Mouse (Mus musculus): Measurements from ENCODE around the gene Slc13a2. TPM values are rescaled to one million over a fixed set of nuclear protein-coding genes. Genes with fewer than 3 reads are reported as not detected.

The Slc13a2 gene
- polyA plus RNA-seq, 1 experiment = not detected

DNA sequence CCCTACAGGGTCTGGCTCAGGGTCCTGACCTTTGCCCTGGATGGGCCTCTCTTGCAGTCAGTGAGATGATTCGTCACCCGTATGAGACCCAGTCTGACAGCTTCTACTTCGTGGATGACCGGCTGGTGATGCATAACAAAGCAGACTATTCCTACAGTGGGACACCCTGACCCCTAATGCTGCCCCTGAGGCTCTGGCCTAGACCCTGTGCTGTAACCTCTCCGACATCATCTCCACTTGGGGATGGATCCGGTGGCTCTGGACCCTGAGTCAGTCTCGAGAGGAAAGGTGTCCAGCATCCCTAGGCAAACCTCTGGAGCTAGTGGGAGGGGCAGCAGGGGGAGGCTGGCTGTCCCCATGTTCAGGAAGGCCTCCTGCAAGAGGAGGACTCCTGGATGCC is 73.5 kb downstream of the Slc13a2 start:
- H3K27ac ChIP-seq (ENCODE audit: insufficient read depth, low read length) = no peak overlapping the region
- no peak for TF ChIP-seq CTCF (IDR thresholded peaks at IDR 0.05; ENCODE audit: borderline replicate concordance, insufficient read depth, low read length)
- TF ChIP-seq POLR2A (IDR thresholded peaks at IDR 0.05; ENCODE audit: low read depth, low read length) = no peak
- no peak overlapping the region for H3K4me3 ChIP-seq (ENCODE audit: insufficient read depth, low read length)
- H3K4me1 ChIP-seq (ENCODE audit: control insufficient read depth, insufficient read depth, low read length) = no peaks in the 10 kb centered on the region

DNA sequence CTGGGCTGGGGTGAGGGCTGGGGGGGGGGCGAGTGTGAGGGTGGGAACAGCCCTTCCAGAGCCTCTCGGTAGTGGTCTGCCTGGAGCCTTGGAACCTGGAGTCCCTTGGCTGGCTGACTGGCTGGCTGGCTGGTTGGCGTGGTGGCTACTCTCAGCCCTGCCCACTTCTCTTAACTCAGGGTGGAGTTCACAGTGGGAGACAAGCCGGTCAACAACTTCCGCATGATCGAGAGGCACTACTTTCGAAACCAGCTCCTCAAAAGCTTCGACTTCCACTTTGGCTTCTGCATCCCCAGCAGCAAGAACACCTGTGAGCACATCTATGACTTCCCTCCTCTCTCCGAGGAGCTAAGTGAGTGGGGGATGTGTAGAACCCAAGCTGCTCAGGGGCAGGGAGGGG is 74.1 kb downstream of the Slc13a2 start:
- Histone ChIP-seq H3K4me1 (ENCODE audit: control insufficient read depth, insufficient read depth, low read length) (no peaks in the 10 kb centered on the region), H3K4me3 (ENCODE audit: insufficient read depth, low read length) (no peak overlapping the region), H3K27ac (ENCODE audit: insufficient read depth, low read length) (no peak overlapping the region)
- TF ChIP-seq POLR2A (IDR thresholded peaks at IDR 0.05; ENCODE audit: low read depth, low read length) (no peak), CTCF (IDR thresholded peaks at IDR 0.05; ENCODE audit: borderline replicate concordance, insufficient read depth, low read length) (no peak)

Other genes starting within 250 kb of the Slc13a2 start
- gene Nek8, start 245.5 kb downstream of the Slc13a2 start, polyA plus RNA-seq (2011; ENCODE audit: insufficient read length, low read depth, missing spikeins) = 12.0 and 17.9 TPM in 2 replicates
- gene Tlcd1, start 245.5 kb downstream of the Slc13a2 start, polyA plus RNA-seq (2011; ENCODE audit: insufficient read length, low read depth, missing spikeins) = 13.6 and 15.3 TPM in 2 replicates
- 2,180 and 2,276 TPM in 2 replicates for gene Rpl23a, start 238.6 kb downstream of the Slc13a2 start, polyA plus RNA-seq (2011; ENCODE audit: insufficient read length, low read depth, missing spikeins)
- gene Rab34, start 233.8 kb downstream of the Slc13a2 start, polyA plus RNA-seq (2011; ENCODE audit: insufficient read length, low read depth, missing spikeins) = 112 and 127 TPM in 2 replicates
- gene Proca1, start 228.8 kb downstream of the Slc13a2 start, polyA plus RNA-seq (2011; ENCODE audit: insufficient read length, low read depth, missing spikeins) = 0.92 and 1.7 TPM in 2 replicates
- 65.4 and 67.3 TPM in 2 replicates for gene Sdf2, start 176.5 kb downstream of the Slc13a2 start, polyA plus RNA-seq (2011; ENCODE audit: insufficient read length, low read depth, missing spikeins)
- 56.1 and 57.8 TPM in 2 replicates for gene Supt6, start 176.2 kb downstream of the Slc13a2 start, polyA plus RNA-seq (2011; ENCODE audit: insufficient read length, low read depth, missing spikeins)
- 81.8 and 86.7 TPM in 2 replicates for gene 2610507B11Rik, start 160.5 kb downstream of the Slc13a2 start, polyA plus RNA-seq (2011; ENCODE audit: insufficient read length, low read depth, missing spikeins)
- gene BC030499, start 131.4 kb downstream of the Slc13a2 start, polyA plus RNA-seq (2011; ENCODE audit: insufficient read length, low read depth, missing spikeins) = 0.45 and 0.63 TPM in 2 replicates
- 22.6 and 35.1 TPM in 2 replicates for gene Spag5, start 120.7 kb downstream of the Slc13a2 start, polyA plus RNA-seq (2011; ENCODE audit: insufficient read length, low read depth, missing spikeins)
- gene Aldoc, start 99.2 kb downstream of the Slc13a2 start, polyA plus RNA-seq (2011; ENCODE audit: insufficient read length, low read depth, missing spikeins) = 2.8 and 5.3 TPM in 2 replicates
- 62.1 and 65.0 TPM in 2 replicates for gene Pigs, start 93.8 kb downstream of the Slc13a2 start, polyA plus RNA-seq (2011; ENCODE audit: insufficient read length, low read depth, missing spikeins)
- gene Unc119, start 78.7 kb downstream of the Slc13a2 start, polyA plus RNA-seq (2011; ENCODE audit: insufficient read length, low read depth, missing spikeins) = 14.4 and 19.2 TPM in 2 replicates
- gene Foxn1, start 35.7 kb downstream of the Slc13a2 start, polyA plus RNA-seq (2011; ENCODE audit: insufficient read length, low read depth, missing spikeins) = 0.15 TPM in 1 of 2 replicates, not detected in the other
- 4.3 and 6.5 TPM in 2 replicates for gene Slc46a1, start 43.5 kb upstream of the Slc13a2 start, polyA plus RNA-seq (2011; ENCODE audit: insufficient read length, low read depth, missing spikeins)
- gene Sarm1, start 75.5 kb upstream of the Slc13a2 start, polyA plus RNA-seq (2011; ENCODE audit: insufficient read length, low read depth, missing spikeins) = 0.33 and 0.97 TPM in 2 replicates
- not detected in 2 replicates for gene Vtn, start 76.9 kb upstream of the Slc13a2 start, polyA plus RNA-seq (2011; ENCODE audit: insufficient read length, low read depth, missing spikeins)
- gene Sebox, start 81.2 kb upstream of the Slc13a2 start, polyA plus RNA-seq (2011; ENCODE audit: insufficient read length, low read depth, missing spikeins) = not detected in 2 replicates
- 16.6 and 19.5 TPM in 2 replicates for gene Tmem199, start 90.0 kb upstream of the Slc13a2 start, polyA plus RNA-seq (2011; ENCODE audit: insufficient read length, low read depth, missing spikeins)
- 61.9 and 68.9 TPM in 2 replicates for gene Poldip2, start 90.0 kb upstream of the Slc13a2 start, polyA plus RNA-seq (2011; ENCODE audit: insufficient read length, low read depth, missing spikeins)
- 78.3 and 92.0 TPM in 2 replicates for gene Tnfaip1, start 114.1 kb upstream of the Slc13a2 start, polyA plus RNA-seq (2011; ENCODE audit: insufficient read length, low read depth, missing spikeins)
- 56.8 and 66.1 TPM in 2 replicates for gene Ift20, start 114.1 kb upstream of the Slc13a2 start, polyA plus RNA-seq (2011; ENCODE audit: insufficient read length, low read depth, missing spikeins)
- 63.5 and 69.6 TPM in 2 replicates for gene Tmem97, start 128.6 kb upstream of the Slc13a2 start, polyA plus RNA-seq (2011; ENCODE audit: insufficient read length, low read depth, missing spikeins)

Data from embryonic fibroblast, embryonic 13.5 days (primary cell).